Mouse (Mus musculus) embryo, embryonic 9.5 days (tissue): Measurements from ENCODE around the gene Krtap21-1.

Source experiments
- DNase-seq: peaks from one replicate; pipeline ENCODE4 v3.0.0-alpha.2; 2017; ENCODE audit errors: extremely low spot score

Krtap21-1 gene

DNA sequence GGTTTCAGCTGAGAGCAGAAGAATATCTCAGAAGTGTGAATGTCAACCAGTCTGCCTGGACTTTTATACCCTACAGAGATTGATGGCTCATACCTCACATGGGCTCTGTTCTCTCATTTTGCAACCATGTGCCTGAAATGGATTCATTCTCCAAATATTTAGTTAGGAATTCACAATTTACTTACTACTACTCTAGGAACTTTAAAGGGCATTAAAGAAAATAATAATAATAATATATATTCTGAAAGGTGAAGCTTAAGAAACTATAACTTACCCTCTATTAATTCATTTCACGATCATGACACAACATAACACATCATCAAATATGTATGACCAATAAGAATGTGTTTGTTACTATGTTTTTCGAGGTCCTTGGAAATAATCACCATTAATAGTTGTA lies at the start of gene Krtap21-1:
Gene Krtap21-1 (minus strand): TSS at position 101 of the 400 bp plus-strand sequence.
- no peak for DNase-seq

DNA sequence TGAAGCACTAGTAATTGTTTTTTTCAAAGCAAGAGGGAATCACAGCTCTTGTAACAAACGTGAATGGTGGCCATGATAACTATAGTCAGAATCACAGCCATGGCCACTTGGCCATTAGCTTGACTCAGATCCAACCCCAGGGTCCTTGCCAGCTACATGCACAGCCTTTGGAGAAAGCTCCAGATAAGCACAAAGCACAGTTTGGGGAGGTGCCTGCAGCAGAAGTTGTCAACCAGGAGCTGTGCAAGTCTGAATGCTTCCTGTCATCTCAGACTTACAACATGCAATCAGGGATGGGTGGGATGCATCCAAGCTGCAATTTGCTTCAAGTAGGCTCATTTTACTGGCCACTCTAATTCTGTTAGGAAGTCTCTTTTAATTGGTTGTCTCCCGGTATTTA lies 25.9 kb upstream of the Krtap21-1 start:
- DNase-seq: no peak

DNA sequence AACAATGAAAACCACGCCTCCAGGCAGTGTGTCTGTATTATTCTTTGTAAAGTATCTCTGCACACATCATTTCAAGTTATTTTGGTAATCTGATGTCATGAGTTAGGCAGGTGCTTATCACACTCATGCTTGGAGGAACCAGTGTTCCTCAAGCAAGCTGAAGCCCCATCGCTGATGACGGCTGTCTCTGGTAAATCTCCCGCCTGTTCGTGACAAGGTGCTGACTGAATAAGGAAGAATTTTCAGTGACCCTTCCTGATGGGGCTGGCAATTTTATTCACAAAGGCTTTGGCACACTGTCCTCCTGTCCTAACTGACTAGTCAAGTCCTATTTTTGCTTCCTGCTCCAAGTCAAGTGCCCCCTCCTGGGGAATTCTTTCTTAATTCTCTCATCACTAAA lies 21.6 kb upstream of the Krtap21-1 start:
- no peak for DNase-seq

DNA sequence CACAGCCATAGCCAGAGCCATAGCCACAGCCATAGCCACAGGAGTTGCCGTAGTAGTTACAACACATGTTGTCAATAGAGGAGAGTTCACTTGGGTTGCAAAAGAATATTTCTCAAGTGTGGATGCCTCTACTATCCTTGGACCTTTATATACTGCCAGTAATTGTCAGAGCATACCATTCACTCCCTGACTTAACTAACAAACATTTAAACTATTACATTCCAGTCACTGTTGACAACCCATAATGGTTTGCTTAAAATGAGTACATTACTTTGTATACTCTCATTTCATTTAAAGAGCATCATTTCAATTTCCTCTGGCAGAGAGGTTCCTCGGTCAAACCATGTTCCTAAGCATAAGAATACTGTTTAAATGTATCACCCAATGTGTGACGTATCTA lies 16.3 kb upstream of the Krtap21-1 start, which contains the start of gene Krtap6-2:
Gene Krtap6-2 (minus strand): TSS at position 101 of the 400 bp plus-strand sequence.
- DNase-seq: no peak

DNA sequence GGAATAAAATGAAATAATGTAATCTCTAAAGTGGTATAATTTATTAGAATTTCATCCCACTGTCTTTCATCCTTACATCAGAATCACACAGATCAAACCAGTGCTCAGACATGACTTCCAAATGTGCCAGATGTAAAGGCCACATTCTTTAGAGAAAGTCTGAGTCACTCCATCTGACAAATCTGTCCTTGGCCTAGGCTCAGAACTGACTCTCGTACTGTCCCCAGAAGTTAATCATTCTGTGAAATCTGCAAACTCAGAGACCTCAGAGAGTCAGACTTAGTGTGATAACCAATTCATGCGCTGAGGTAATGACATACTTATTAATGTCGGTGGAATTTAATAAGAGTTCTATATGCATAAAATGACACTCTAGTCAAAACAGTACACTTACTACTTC lies 12.6 kb upstream of the Krtap21-1 start:
- no peak for DNase-seq

DNA sequence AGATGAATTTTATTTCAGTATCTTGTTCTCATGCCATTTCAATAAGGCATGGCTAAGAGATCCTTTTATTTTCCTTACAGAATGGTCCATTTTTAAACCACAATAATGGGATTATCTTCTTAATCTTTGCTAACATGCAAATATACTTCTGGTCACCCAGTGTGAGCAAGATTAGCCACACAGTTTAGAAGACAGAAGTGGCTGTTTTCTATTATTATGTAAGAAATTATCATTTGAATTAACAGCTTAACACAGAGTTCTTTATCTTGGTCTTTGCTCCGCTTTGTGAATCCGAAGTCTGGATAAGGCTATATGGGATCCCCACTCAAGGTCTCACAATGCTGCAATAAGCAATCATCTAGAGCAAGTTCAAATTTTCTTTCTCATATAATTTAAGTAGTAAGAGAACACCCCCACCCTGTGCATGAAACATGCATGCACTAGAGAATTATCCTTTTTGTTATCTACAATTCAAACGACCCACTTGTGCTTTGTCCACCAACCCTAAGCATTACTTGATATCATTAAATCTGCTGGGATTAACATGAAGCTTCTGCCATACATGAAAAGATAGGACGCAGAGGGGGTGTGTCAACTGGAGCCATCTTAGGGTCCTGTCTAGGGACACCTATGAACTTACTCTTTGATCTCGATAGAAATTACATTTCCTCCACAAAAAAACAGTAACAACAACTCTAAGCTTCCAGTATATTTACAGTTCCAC lies 6.8 kb upstream of the Krtap21-1 start:
- no peak for DNase-seq

DNA sequence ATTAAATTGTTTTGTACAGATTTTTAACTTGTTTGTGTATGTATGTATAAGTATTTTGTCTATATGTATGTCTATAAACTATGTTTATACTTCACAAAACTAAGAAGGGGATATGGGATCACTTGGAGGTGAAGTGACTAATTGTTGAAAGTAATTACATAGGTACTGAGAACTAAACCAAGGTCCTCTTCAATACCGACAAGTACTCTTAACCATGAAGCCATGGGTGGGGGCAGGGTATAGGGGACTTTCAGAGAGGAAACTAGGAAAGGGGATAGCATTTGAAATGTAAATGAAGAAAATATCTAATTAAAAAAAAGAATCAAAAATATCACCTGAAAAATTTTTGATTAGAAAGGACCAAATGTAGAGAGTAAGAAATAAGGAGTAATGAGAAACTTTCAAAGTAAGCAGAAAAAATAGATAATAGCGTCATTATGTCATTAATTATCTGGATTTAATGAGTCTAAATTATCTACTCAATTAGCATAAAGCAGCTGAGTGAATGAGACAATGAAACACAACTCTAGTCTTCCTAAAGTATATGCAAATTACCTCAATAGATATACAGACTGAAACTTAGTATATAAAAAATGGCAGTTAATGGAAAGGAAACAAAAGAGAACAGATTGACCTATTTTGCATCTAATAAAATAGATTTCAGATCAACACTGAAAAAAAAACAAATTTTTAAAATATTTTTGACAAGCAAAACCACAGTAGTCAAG lies 30.8 kb downstream of the Krtap21-1 start:
- DNase-seq: no peak
